Comparison of ENCODE assay signal across 16 mouse cellular contexts in genomic region chr13:84638401-84638934, GRCm38 (mm10).
DNase-seq lines count a peak whose midpoint lies in the region; ATAC-seq and TF ChIP-seq lines count a peak whose summit lies in the region.
"Had no signal": no experiment of that assay in that cellular context is flagged by ENCODE, and none has a peak within 500 bp of the region (broad histone marks: within the 10 kb centered on the region; RNA-seq: fewer than 3 reads in every experiment).

No protein-coding gene starts in this region.

- H3K9ac ChIP-seq in forebrain, embryonic 11.5 days (ENCODE audit: low read length): no peak overlapping the region
- H3K9ac ChIP-seq in forebrain, embryonic 13.5 days: no peak overlapping the region
- H3K9ac ChIP-seq: hindbrain, embryonic 13.5 days had no signal

- no peaks in the 10 kb centered on the region for H3K9me3 ChIP-seq in forebrain, embryonic 11.5 days (ENCODE audit: control insufficient read depth, low read length)
- H3K9me3 ChIP-seq in forebrain, embryonic 13.5 days (replicated peaks): peaks cover 6% of the 10 kb centered on the region; the same call in 1 of the 2 replicates
- H3K9me3 ChIP-seq: embryonic facial prominence, embryonic 10.5 days; hindbrain, embryonic 13.5 days had no signal

- DNase-seq in layer of hippocampus, adult 2 months (ENCODE audit: low spot score in 2 of 2): no peak
- DNase-seq in layer of hippocampus, postnatal 36 days: no peak
- DNase-seq in forebrain, embryonic 11.5 days (ENCODE audit: low spot score): peak; percentile 57
- no peak for DNase-seq in ovary, postnatal 36 days (ENCODE audit: low spot score)
- DNase-seq: adrenal gland, adult 2 months; adrenal gland, postnatal 25 days; cerebellum, adult 2 months; cerebellum, postnatal 10 days; gastrocnemius, postnatal 14 days; heart, postnatal 10 days; kidney, adult 11 months had no signal

- no peaks in the 10 kb centered on the region for H3K36me3 ChIP-seq in forebrain, embryonic 11.5 days (ENCODE audit: control insufficient read depth, insufficient read depth, low read length)
- no peaks in the 10 kb centered on the region for H3K36me3 ChIP-seq in forebrain, embryonic 13.5 days (ENCODE audit: poor library complexity, severe bottlenecking)
- H3K36me3 ChIP-seq: embryonic facial prominence, embryonic 10.5 days; hindbrain, embryonic 13.5 days had no signal

- TF ChIP-seq CTCF in layer of hippocampus, adult 2 months (conservative IDR thresholded peaks at IDR 0.05): no peak

- no peak overlapping the region for H3K4me3 ChIP-seq in layer of hippocampus, adult 2 months
- H3K4me3 ChIP-seq in forebrain, embryonic 11.5 days (ENCODE audit: low read depth, low read length): no peak overlapping the region
- no peak overlapping the region for H3K4me3 ChIP-seq in forebrain, embryonic 13.5 days
- H3K4me3 ChIP-seq: embryonic facial prominence, embryonic 10.5 days; hindbrain, embryonic 13.5 days had no signal

- H3K27me3 ChIP-seq in forebrain, embryonic 11.5 days (ENCODE audit: control insufficient read depth, insufficient read depth, low read length): no peaks in the 10 kb centered on the region
- no peaks in the 10 kb centered on the region for H3K27me3 ChIP-seq in forebrain, embryonic 13.5 days
- H3K27me3 ChIP-seq: hindbrain, embryonic 13.5 days had no signal

- peak; percentile 68 for ATAC-seq in forebrain, embryonic 11.5 days (replicated peaks; ENCODE audit: low FRiP score)
- ATAC-seq in forebrain, embryonic 13.5 days: peak; percentile 59; the same call in 1 of the 2 replicates
- ATAC-seq in granulocyte monocyte progenitor cell, adult 5-6 weeks (replicated peaks; ENCODE audit: poor library complexity, severe bottlenecking): no peak
- ATAC-seq: hindbrain, postnatal 0 days had no signal

- 19% methylated on average over 4 of the region's 4 CpGs for WGBS in forebrain, embryonic 11.5 days
- 8% methylated on average over 4 of the region's 4 CpGs for WGBS in forebrain, embryonic 13.5 days

- H3K27ac ChIP-seq in layer of hippocampus, adult 2 months: peak overlapping the region; percentile 58; the same call in 1 of the 2 replicates
- peak overlapping the region; percentile 70 for H3K27ac ChIP-seq in forebrain, embryonic 11.5 days (ENCODE audit: low read depth, low read length)
- peak overlapping the region; percentile 92 for H3K27ac ChIP-seq in forebrain, embryonic 13.5 days
- H3K27ac ChIP-seq: embryonic facial prominence, embryonic 10.5 days; hindbrain, embryonic 13.5 days; hindbrain, postnatal 0 days had no signal

- 0 out of 2 replicates have a peak overlapping the region, but pooled peaks have one; percentile 0 for H3K4me2 ChIP-seq in forebrain, embryonic 11.5 days (ENCODE audit: low read depth, low read length, severe bottlenecking)
- peak overlapping the region; percentile 6; the same call in 1 of the 2 replicates for H3K4me2 ChIP-seq in forebrain, embryonic 13.5 days
- H3K4me2 ChIP-seq: hindbrain, embryonic 13.5 days had no signal

- H3K4me1 ChIP-seq in forebrain, embryonic 11.5 days (replicated peaks; ENCODE audit: control insufficient read depth, insufficient read depth, low read length): no peaks in the 10 kb centered on the region
- H3K4me1 ChIP-seq in forebrain, embryonic 13.5 days: peaks cover 24% of the 10 kb centered on the region
